Mouse (Mus musculus): ENCODE data around the gene Rbm18. TPM values are rescaled to one million over a fixed set of nuclear protein-coding genes. Genes with fewer than 3 reads are reported as not detected.

The Rbm18 gene
- polyA plus RNA-seq, 1 experiment from 2014 or later = 82.8 TPM

DNA sequence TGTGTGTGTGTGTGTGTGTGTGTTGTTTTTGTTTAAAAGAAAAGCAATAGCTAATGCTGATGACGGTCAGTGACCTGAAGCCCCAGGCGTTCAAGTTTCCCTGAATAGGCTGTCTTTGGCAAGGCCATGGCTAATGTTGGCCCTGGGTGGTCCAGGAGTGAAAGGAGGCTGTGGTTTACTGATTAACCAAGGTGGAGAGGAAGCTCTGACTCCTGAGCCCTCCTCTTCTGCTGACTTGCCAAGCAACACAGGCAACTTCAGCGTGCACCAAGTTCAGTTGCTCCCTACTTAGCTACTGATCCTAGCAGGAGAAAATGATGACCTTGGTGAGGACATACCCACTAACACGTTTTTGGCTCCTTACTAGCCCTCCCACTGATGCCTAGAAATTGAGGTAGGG, 43.8 kb downstream of the Rbm18 start:
- Histone ChIP-seq H3K4me3 (no peak overlapping the region), H3K36me3 (no peaks in the 10 kb centered on the region), H3K4me1 (peaks cover 42% of the 10 kb centered on the region), H3K27ac (peak overlapping the region; percentile 48), H3K4me2 (peak overlapping the region; percentile 7; the same call in 1 of the 2 replicates), H3K9me3 (no peaks in the 10 kb centered on the region), H3K9ac (no peak overlapping the region), H3K27me3 (peaks cover 99% of the 10 kb centered on the region)
- 9% methylated on average over 4 of the region's 4 CpGs for WGBS
- ATAC-seq (ENCODE audit: insufficient number of reproducible peaks, insufficient read depth, low FRiP score, low TSS enrichment, low read depth) = no peak

DNA sequence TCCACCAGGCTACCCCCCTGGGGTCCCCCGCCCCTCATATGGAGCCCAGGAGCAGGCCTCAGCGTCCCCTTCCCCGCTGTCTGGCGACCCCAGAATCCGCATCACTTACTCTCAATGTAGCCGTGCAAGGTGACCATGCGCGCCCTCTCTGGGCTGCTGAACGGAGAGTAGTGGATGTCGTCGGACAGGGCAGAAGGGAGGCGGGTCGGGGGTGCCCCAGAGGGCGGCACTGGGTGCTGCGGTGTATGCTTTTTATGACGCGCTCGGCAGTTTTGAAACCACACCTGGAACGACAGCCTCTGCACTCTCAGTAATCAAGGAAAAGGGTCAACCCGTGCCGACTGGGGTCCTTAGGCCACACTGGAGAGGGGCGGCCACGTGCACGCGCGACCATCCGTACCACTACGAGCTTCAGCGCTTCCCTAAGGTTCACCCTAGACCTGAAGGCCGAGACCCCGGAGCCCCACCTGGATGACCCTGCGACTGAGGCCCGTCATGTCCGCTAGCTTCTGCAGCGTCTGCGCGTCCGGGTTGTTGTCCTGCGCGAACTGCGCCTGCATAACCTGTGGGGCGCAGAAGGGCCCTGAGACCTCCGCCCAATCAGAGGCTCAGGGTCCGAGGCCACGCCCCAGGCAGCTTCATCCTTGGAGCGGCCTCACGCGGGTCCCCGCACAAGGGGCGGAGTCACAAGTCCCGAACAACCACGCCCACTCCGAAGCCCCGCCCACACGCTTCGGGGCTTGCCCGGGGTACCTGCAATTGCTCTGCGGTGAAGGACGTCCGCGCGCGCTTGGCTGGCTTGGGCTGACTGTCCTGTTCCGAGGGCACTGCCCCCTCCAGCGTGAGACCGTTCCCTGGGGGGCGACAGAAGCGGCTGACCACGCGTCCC, 45.5 kb downstream of the Rbm18 start:
- H3K4me1 ChIP-seq = peaks cover 43% of the 10 kb centered on the region
- peak overlapping the region; percentile 82 for H3K4me2 ChIP-seq
- H3K9me3 ChIP-seq = no peaks in the 10 kb centered on the region
- peak overlapping the region; percentile 47 for H3K4me3 ChIP-seq
- H3K27ac ChIP-seq = no peak overlapping the region
- WGBS = 4% methylated on average over 70 of the region's 70 CpGs
- no peaks in the 10 kb centered on the region for H3K36me3 ChIP-seq
- H3K9ac ChIP-seq = peak overlapping the region; percentile 64
- ATAC-seq (ENCODE audit: insufficient number of reproducible peaks, insufficient read depth, low FRiP score, low TSS enrichment, low read depth) = peak; percentile 76; the same call in 1 of the 2 replicates
- H3K27me3 ChIP-seq = peaks cover 99% of the 10 kb centered on the region

DNA sequence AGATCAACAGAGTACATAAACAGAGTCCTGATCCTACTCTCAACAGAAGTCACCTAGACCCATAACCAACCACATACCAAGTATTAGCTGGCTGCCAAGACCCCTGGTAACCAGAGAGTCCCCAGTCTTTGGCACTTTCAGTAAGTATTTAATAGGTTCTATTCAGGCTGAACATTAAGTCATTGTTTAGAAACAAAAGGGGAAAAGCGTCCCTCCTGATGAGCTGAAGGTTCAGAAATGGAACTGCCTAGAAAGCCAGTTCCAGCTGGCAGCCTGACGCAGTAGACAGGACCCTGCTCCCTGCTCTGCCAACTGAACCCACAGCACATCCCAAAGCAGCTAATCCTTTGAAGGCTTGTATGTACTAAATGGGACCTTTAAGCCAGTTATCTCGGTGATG, 47.4 kb downstream of the Rbm18 start:
- Histone ChIP-seq H3K27me3 (peaks cover 88% of the 10 kb centered on the region), H3K36me3 (no peaks in the 10 kb centered on the region), H3K4me3 (no peak overlapping the region), H3K9me3 (no peaks in the 10 kb centered on the region), H3K27ac (no peak overlapping the region), H3K4me1 (peaks cover 42% of the 10 kb centered on the region), H3K4me2 (no peak overlapping the region), H3K9ac (no peak overlapping the region)
- ATAC-seq (ENCODE audit: insufficient number of reproducible peaks, insufficient read depth, low FRiP score, low TSS enrichment, low read depth) = no peak
- 52% methylated on average over 3 of the region's 3 CpGs for WGBS

DNA sequence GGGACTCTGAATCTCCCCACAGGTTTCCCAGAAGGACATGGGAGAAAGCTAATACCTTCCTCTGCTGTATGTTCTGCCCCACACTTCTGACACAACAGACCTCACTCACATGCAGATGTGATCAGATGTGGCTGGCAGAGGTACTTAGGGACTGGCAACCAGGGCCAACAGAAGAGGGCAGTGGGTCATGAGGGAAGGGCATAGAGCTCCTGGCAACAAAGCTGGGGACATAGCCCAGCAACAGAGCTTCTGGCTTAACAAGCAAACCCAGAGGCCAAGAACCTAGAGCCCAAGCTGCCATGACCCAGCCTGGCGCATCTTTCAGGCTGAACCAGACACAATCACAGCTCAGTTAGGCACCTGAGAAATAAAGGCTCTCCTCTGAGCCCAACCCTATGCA, 51.5 kb downstream of the Rbm18 start:
- 96% methylated on average over 1 of the region's 1 CpGs for WGBS
- H3K9me3 ChIP-seq = no peaks in the 10 kb centered on the region
- peaks cover 47% of the 10 kb centered on the region for H3K27me3 ChIP-seq
- no peaks in the 10 kb centered on the region for H3K36me3 ChIP-seq
- H3K9ac ChIP-seq = no peak overlapping the region
- H3K4me2 ChIP-seq = no peak overlapping the region
- no peak for ATAC-seq (ENCODE audit: insufficient number of reproducible peaks, insufficient read depth, low FRiP score, low TSS enrichment, low read depth)
- peaks cover 43% of the 10 kb centered on the region for H3K4me1 ChIP-seq
- H3K4me3 ChIP-seq = no peak overlapping the region
- no peak overlapping the region for H3K27ac ChIP-seq

DNA sequence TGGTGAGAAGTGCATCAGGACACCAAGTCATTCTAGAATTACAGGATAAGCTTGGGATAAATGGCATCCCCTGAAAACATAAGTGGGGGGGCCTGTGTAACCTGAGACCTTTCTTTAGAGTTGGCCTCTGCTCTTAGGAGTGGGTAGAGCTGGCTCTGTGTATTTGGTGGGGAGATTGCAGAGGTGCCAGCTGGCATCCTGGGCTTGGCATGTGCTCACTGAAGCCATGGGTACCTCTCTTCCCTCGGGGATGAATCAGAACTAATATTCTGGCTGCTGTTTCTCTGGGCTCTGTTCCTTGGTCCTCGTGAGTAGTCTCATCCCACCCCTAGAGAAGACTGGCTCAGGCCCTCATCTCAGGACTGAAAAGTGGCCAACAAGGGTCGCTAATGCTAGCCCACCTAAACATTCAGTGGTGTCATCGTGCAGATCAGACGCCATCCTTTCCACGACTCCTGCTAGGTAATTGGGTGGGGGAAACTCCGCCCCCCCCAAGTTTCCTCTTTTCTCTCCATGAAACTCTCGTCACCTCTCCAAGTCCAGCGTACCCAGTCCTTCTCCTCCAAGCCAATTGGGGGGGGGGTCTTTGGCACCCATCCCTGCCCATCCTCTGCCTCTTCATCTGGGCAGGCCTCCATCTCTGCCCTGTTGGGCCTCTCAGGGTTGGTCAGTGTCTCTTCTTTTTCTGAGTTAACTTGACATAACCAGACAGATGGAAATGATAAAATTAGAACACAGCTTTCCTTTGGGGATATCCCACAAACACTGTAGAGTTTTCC, 53.6 kb downstream of the Rbm18 start:
- Histone ChIP-seq H3K36me3 (no peaks in the 10 kb centered on the region), H3K9ac (no peak overlapping the region), H3K27ac (no peak overlapping the region), H3K27me3 (peaks cover 27% of the 10 kb centered on the region), H3K4me2 (no peak overlapping the region), H3K4me1 (peaks cover 59% of the 10 kb centered on the region), H3K4me3 (no peak overlapping the region), H3K9me3 (no peaks in the 10 kb centered on the region)
- WGBS = 76% methylated on average over 9 of the region's 9 CpGs
- no peak for ATAC-seq (ENCODE audit: insufficient number of reproducible peaks, insufficient read depth, low FRiP score, low TSS enrichment, low read depth)

DNA sequence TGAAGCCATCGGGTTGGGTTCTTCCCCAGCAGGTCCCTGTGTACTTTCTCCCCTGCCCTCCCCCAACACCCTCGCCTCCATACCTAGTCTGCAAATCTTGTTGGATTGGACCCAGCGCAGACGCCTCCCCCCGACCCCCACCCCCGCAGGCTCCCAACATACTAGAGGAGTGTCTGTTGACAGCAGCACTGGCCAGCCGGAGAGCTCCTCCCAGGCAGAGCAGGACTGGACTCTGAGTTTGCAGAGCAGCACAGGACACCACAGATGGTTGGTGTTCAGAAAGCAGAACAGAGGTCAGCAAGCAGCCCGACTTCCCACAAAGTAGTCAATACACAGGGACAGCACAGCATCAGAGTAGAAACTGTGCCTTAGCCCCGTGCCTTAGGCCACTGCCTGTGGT, 55.1 kb downstream of the Rbm18 start:
- Histone ChIP-seq H3K4me3 (no peak overlapping the region), H3K9me3 (no peaks in the 10 kb centered on the region), H3K27me3 (peaks cover 12% of the 10 kb centered on the region), H3K4me1 (peaks cover 65% of the 10 kb centered on the region), H3K36me3 (no peaks in the 10 kb centered on the region), H3K27ac (peak overlapping the region; percentile 51; the same call in 1 of the 2 replicates), H3K9ac (no peak overlapping the region), H3K4me2 (no peak overlapping the region)
- 17% methylated on average over 9 of the region's 9 CpGs for WGBS
- ATAC-seq (ENCODE audit: insufficient number of reproducible peaks, insufficient read depth, low FRiP score, low TSS enrichment, low read depth) = no peak; the same call in 1 of the 2 replicates

DNA sequence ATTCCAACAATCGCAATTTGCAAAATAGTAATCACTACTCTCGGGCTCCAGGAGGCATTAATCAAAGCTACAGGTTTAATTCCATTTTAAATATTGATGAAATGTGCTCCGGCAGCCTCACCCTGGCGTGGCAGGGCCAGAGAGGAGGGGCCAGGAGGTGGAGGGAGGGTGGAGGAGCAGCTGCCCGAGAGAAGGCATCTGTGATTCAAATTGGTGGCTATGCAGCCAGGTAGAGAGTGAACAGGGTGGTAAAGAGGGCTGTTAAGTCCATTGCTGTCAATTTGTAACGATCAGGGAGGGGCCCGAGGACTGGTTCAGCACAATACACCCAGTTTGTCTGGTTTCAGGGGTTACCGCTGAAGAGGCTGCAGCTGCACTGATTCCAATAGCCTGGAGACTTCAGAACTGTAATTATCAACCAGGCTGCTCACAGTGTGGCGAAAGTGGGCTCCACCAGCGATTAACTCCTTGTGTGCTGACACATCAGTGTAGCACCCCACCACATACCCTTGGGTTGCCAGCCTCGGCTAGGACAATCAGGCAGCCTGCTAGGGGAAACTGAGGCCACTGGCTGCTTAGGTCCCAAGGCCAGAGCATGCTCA, 59.3 kb downstream of the Rbm18 start:
- H3K9ac ChIP-seq = no peak overlapping the region
- no peaks in the 10 kb centered on the region for H3K36me3 ChIP-seq
- H3K4me2 ChIP-seq = peak overlapping the region; percentile 44
- H3K4me1 ChIP-seq = peaks cover 39% of the 10 kb centered on the region
- no peak overlapping the region for H3K27ac ChIP-seq
- no peaks in the 10 kb centered on the region for H3K9me3 ChIP-seq
- H3K4me3 ChIP-seq = no peak overlapping the region
- no peaks in the 10 kb centered on the region; the same call in 1 of the 2 replicates for H3K27me3 ChIP-seq
- ATAC-seq (ENCODE audit: insufficient number of reproducible peaks, insufficient read depth, low FRiP score, low TSS enrichment, low read depth) = no peak
- WGBS = 16% methylated on average over 11 of the region's 11 CpGs

DNA sequence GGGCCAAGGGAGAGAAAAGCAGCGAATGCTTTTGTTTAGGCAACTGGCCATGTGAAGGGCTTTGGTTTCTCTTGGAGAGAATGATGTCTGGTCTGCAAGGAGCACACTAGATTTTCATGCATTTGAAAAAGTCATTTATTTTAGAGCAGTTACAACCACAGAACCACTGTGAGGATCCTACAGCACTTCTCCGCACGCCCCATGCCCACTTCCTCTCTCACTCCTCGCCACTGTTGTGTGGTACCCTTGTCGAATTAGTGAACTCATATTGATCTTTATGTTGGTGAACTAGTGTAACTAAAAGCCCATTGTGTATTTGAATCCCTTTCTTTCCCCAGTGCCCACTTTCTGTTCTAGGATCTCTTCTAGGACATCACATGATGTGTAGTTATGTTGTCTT, 61.4 kb downstream of the Rbm18 start:
- Histone ChIP-seq H3K27me3 (no peaks in the 10 kb centered on the region; the same call in 1 of the 2 replicates), H3K4me2 (no peak overlapping the region), H3K27ac (no peak overlapping the region), H3K9me3 (no peaks in the 10 kb centered on the region), H3K4me1 (peaks cover 27% of the 10 kb centered on the region), H3K4me3 (no peak overlapping the region), H3K36me3 (no peaks in the 10 kb centered on the region), H3K9ac (no peak overlapping the region)
- WGBS = 85% methylated on average over 5 of the region's 5 CpGs
- no peak for ATAC-seq (ENCODE audit: insufficient number of reproducible peaks, insufficient read depth, low FRiP score, low TSS enrichment, low read depth)

DNA sequence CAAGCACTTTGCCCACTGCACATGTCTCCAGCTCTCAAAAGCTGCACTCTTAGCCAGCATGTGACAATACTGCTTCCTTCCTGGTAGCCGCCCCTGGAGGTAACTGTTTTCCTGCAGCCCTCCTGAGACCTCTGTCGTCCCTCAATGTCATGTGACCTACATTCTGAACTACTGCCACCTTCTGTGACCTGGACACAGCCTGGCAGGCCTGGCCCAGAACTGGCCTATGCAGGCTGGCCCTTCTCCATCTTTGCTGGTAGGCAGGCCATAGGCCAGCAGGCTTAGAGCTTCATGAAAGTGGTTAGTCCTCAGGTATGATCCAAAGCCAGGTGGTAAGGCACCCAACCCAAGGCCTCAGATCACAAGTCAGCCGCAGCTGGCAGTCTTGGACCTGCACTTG, 62.8 kb downstream of the Rbm18 start:
- H3K36me3 ChIP-seq = no peaks in the 10 kb centered on the region
- peaks cover 17% of the 10 kb centered on the region for H3K4me1 ChIP-seq
- no peaks in the 10 kb centered on the region for H3K9me3 ChIP-seq
- H3K27ac ChIP-seq = no peak overlapping the region
- H3K27me3 ChIP-seq = no peaks in the 10 kb centered on the region; the same call in 1 of the 2 replicates
- no peak overlapping the region for H3K4me3 ChIP-seq
- H3K9ac ChIP-seq = no peak overlapping the region
- no peak for ATAC-seq (ENCODE audit: insufficient number of reproducible peaks, insufficient read depth, low FRiP score, low TSS enrichment, low read depth)
- 58% methylated on average over 3 of the region's 3 CpGs for WGBS
- no peak overlapping the region for H3K4me2 ChIP-seq

DNA sequence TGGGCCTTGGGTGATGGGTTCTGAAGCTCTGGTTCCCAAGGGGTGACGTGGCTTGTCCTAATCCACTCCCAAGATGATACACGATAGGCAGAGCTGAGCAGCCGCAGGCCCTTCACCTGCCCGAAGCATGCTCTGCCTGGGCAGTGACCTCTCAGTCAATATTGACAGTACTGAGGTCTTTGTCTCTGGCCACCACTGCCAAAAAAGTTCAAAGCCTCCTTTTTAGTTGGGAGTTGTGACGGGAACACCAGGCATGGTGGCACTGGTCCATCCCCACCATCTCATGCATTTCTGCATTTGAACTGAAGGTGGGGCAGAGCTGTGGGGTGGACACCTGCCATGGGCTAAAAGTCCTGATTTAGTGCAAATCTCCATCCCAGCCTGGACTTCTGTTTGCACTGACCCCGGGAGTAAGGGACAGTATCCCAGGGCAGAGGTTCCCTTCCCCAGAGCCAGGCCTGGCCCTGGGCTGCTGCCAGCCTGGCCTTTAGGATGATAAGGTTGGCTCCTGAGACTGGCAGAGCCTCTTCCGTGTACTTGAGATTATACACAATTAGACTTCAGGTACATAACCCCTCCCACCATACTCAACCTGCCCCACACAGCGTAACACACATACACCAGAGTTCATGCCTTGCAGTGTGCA, 64.8 kb downstream of the Rbm18 start:
- H3K4me3 ChIP-seq = no peak overlapping the region
- ATAC-seq (ENCODE audit: insufficient number of reproducible peaks, insufficient read depth, low FRiP score, low TSS enrichment, low read depth) = no peak
- 77% methylated on average over 8 of the region's 8 CpGs for WGBS

DNA sequence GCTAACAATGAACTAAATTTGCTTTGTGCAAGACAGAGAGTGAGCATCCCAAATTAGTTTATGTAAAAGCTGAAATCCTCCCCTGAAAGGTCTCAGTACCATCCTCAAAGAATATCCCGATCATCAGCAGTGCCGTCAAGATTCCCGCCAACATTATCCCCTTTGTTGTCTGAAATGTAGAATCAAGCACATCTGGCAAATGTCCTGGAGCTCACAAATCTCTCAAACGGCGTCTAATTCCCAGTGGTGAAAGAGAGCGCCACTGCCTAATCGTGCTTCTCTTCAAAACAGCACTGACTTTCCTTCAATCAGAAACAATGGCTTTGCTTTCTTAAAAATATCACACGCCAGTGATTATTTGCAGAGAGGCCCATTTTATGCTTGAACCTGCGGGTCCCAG, 69.4 kb downstream of the Rbm18 start:
- Histone ChIP-seq H3K4me3 (no peak overlapping the region), H3K9ac (no peak overlapping the region), H3K4me2 (no peak overlapping the region), H3K4me1 (no peaks in the 10 kb centered on the region), H3K27ac (no peak overlapping the region), H3K9me3 (peaks cover 5% of the 10 kb centered on the region; the same call in 1 of the 2 replicates), H3K36me3 (no peaks in the 10 kb centered on the region), H3K27me3 (no peaks in the 10 kb centered on the region)
- 35% methylated on average over 9 of the region's 9 CpGs for WGBS
- no peak for ATAC-seq (ENCODE audit: insufficient number of reproducible peaks, insufficient read depth, low FRiP score, low TSS enrichment, low read depth)

More for the DNA sequence above, 64.8 kb downstream of the Rbm18 start:
- Histone ChIP-seq H3K9ac (no peak overlapping the region), H3K4me2 (no peak overlapping the region), H3K27me3 (no peaks in the 10 kb centered on the region; the same call in 1 of the 2 replicates), H3K27ac (no peak overlapping the region), H3K4me1 (no peaks in the 10 kb centered on the region), H3K36me3 (no peaks in the 10 kb centered on the region), H3K9me3 (no peaks in the 10 kb centered on the region)
